Mouse (Mus musculus) CH12.LX (cell line): ENCODE data around the gene Gpm6b. TPM values are rescaled to one million over a fixed set of nuclear protein-coding genes. Genes with fewer than 3 reads are reported as not detected.

Experiments used
- DNase-seq: peaks from one replicate; pipeline ENCODE4 v3.0.0-alpha.2; 2013; ENCODE audit errors: extremely low read depth
- H3K27ac ChIP-seq: 2 replicates; pipeline ENCODE4 v1.5.1; 2012; ENCODE audit warnings: low read depth, mild to moderate bottlenecking, control low read depth, moderate library complexity; ENCODE audit not compliant: insufficient read depth
- H3K27me3 ChIP-seq: replicated peaks from 2 replicates; pipeline ENCODE3; 2012; ENCODE audit warnings: inconsistent platforms
- H3K36me3 ChIP-seq, 2 experiments: replicated peaks in 1 of 2; 2 replicates each; pipeline versions ENCODE3 to v1.6.1; 2012; ENCODE audit warnings: inconsistent platforms in 1 of 2, low read length in 1 of 2, mild to moderate bottlenecking in 1 of 2, mixed read lengths in 1 of 2, moderate library complexity in 1 of 2; ENCODE audit not compliant: control insufficient read depth in 1 of 2, insufficient read depth in 1 of 2
- H3K4me1 ChIP-seq, 2 experiments: 2 replicates each; pipeline ENCODE4 v1.6.1; 2012; ENCODE audit warnings: inconsistent platforms in 1 of 2, moderate library complexity in 1 of 2; ENCODE audit not compliant: insufficient read depth in 2 of 2, control insufficient read depth in 1 of 2
- H3K4me2 ChIP-seq: 2 replicates; pipeline ENCODE4 v1.6.1; 2012; ENCODE audit warnings: low read depth, mild to moderate bottlenecking, control low read depth; ENCODE audit not compliant: poor library complexity, insufficient read depth, severe bottlenecking
- H3K4me3 ChIP-seq, 3 experiments: fragments of 150-350 bp in 1 of 3; sonication (generic) in 1 of 3; replicated peaks in 1 of 3; 2 replicates each; pipeline versions ENCODE3 to v1.5.1; 2011 to 2012; ENCODE audit warnings: low read depth in 2 of 3, low read length in 2 of 3, mild to moderate bottlenecking in 2 of 3, moderate library complexity in 2 of 3, control low read depth in 1 of 3, improper control_type of control experiment in 1 of 3, inconsistent platforms in 1 of 3, mixed read lengths in 1 of 3; ENCODE audit not compliant: poor library complexity in 1 of 3
- H3K79me2 ChIP-seq: replicated peaks from 2 replicates; pipeline ENCODE4 v1.6.1; 2012; ENCODE audit warnings: mild to moderate bottlenecking, moderate library complexity; ENCODE audit not compliant: control insufficient read depth, poor library complexity, insufficient read depth, severe bottlenecking; ENCODE audit errors: extremely low read depth
- H3K9ac ChIP-seq: 2 replicates; pipeline ENCODE4 v1.6.1; 2012; ENCODE audit warnings: low read depth, mild to moderate bottlenecking, control low read depth, moderate library complexity; ENCODE audit not compliant: insufficient read depth
- H3K9me3 ChIP-seq: replicated peaks from 2 replicates; pipeline ENCODE3; 2012; ENCODE audit warnings: low read length, inconsistent platforms, mixed read lengths
- BHLHE40 ChIP-seq: IDR thresholded peaks from 2 replicates; pipeline ENCODE4 v1.6.1; 2011; ENCODE audit warnings: mild to moderate bottlenecking, low read depth, low read length, improper control_type of control experiment
- CHD1 ChIP-seq: IDR thresholded peaks from 2 replicates; pipeline ENCODE4 v1.6.1; 2012; ENCODE audit warnings: low read depth, low read length, improper control_type of control experiment, inconsistent platforms
- CTCF ChIP-seq, 2 experiments: IDR thresholded peaks in 1 of 2; conservative IDR thresholded peaks in 1 of 2; 2 replicates each; pipeline ENCODE4 v1.5.1; 2011 to 2012; ENCODE audit warnings: low read depth in 2 of 2, low read length in 2 of 2, improper control_type of control experiment in 1 of 2, inconsistent platforms in 1 of 2, mild to moderate bottlenecking in 1 of 2, moderate library complexity in 1 of 2
- E2F4 ChIP-seq: IDR thresholded peaks from 2 replicates; pipeline ENCODE4 v1.6.1; 2011; ENCODE audit warnings: low read depth, low read length, improper control_type of control experiment; ENCODE audit not compliant: insufficient replicate concordance
- EP300 ChIP-seq: IDR thresholded peaks from 2 replicates; pipeline ENCODE4 v1.6.1; 2011; ENCODE audit warnings: low read length, improper control_type of control experiment
- ETS1 ChIP-seq: conservative IDR thresholded peaks from 2 replicates; pipeline ENCODE4 v1.6.1; 2012; ENCODE audit warnings: low read depth, mild to moderate bottlenecking, inconsistent platforms, low read length, improper control_type of control experiment, moderate library complexity
- IRF4 ChIP-seq: IDR thresholded peaks from 2 replicates; pipeline ENCODE4 v1.6.1; 2014; ENCODE audit warnings: low read depth, mild to moderate bottlenecking, inconsistent platforms, low read length, improper control_type of control experiment
- JUN ChIP-seq: IDR thresholded peaks from 2 replicates; pipeline ENCODE4 v1.6.1; 2011; ENCODE audit warnings: low read depth, mild to moderate bottlenecking, low read length, improper control_type of control experiment, moderate library complexity; ENCODE audit not compliant: insufficient read depth
- JUND ChIP-seq: conservative IDR thresholded peaks from 2 replicates; pipeline ENCODE4 v1.6.1; 2011; ENCODE audit warnings: low read depth, low read length, improper control_type of control experiment
- KAT2A ChIP-seq: IDR thresholded peaks from 2 replicates; pipeline ENCODE4 v1.6.1; 2012; ENCODE audit warnings: low read length, improper control_type of control experiment, inconsistent platforms; ENCODE audit not compliant: insufficient replicate concordance
- MAFK ChIP-seq: IDR thresholded peaks from 2 replicates; pipeline ENCODE4 v1.6.1; 2011; ENCODE audit warnings: low read length, improper control_type of control experiment; ENCODE audit not compliant: insufficient replicate concordance
- MAZ ChIP-seq: IDR thresholded peaks from 2 replicates; pipeline ENCODE4 v1.6.1; 2012; ENCODE audit warnings: low read depth, mild to moderate bottlenecking, inconsistent platforms, low read length, improper control_type of control experiment, moderate library complexity
- MXI1 ChIP-seq: IDR thresholded peaks from 2 replicates; pipeline ENCODE4 v1.6.1; 2011; ENCODE audit warnings: mild to moderate bottlenecking, low read depth, low read length, improper control_type of control experiment
- NELFE ChIP-seq: IDR thresholded peaks from 2 replicates; pipeline ENCODE4 v1.6.1; 2011; ENCODE audit warnings: low read depth, low read length, improper control_type of control experiment
- POLR2AphosphoS2 ChIP-seq: IDR thresholded peaks from 2 replicates; pipeline ENCODE4 v1.6.1; 2011; ENCODE audit warnings: low read depth, low read length, improper control_type of control experiment
- SIN3A ChIP-seq: IDR thresholded peaks from 2 replicates; pipeline ENCODE4 v1.6.1; 2012; ENCODE audit warnings: low read length, improper control_type of control experiment, inconsistent platforms
- SMC3 ChIP-seq: IDR thresholded peaks from 2 replicates; pipeline ENCODE4 v1.6.1; 2011; ENCODE audit warnings: low read depth, low read length, improper control_type of control experiment
- TCF12 ChIP-seq: IDR thresholded peaks from 2 replicates; pipeline ENCODE4 v1.6.1; 2014; ENCODE audit warnings: low read depth, mild to moderate bottlenecking, inconsistent platforms, low read length, improper control_type of control experiment
- USF1 ChIP-seq: IDR thresholded peaks from 2 replicates; pipeline ENCODE4 v1.6.1; 2014; ENCODE audit warnings: low read depth, mild to moderate bottlenecking, inconsistent platforms, low read length, improper control_type of control experiment
- USF2 ChIP-seq: conservative IDR thresholded peaks from 2 replicates; pipeline ENCODE4 v1.6.1; 2011; ENCODE audit warnings: low read depth, low read length, improper control_type of control experiment
- ZC3H11A ChIP-seq: IDR thresholded peaks from 2 replicates; pipeline ENCODE4 v1.6.1; 2012; ENCODE audit warnings: low read depth, mild to moderate bottlenecking, inconsistent platforms, low read length, improper control_type of control experiment
- ZMIZ1 ChIP-seq: IDR thresholded peaks from 2 replicates; pipeline ENCODE4 v1.6.1; 2012; ENCODE audit warnings: low read depth, mild to moderate bottlenecking, inconsistent platforms, low read length, improper control_type of control experiment
- dilution Hi-C: fragments of 300-500 bp; cut with MboI; formaldehyde crosslinking; loops from 2 replicates; pipeline ENCODE4 v1.14.3; 2020; ENCODE audit warnings: low sequenced_read_pairs; ENCODE audit not compliant: extremely low pct_unique_long_range_greater_than_20kb, extremely low pct_ligation_motif_present
- in situ Hi-C: fragments of 300-500 bp; cut with MboI; formaldehyde crosslinking; loops from 3 replicates; pipeline ENCODE4 v1.14.3; 2019; ENCODE audit warnings: low sequenced_read_pairs, low pct_ligation_motif_present, low pct_unique_long_range_greater_than_20kb, mixed read lengths
- polyA plus RNA-seq: library from polyadenylated mRNA; unstranded; fragments of >175 nt; gene quantifications from 2 replicates; pipeline ENCODE4 v1.2.1, GENCODE M21; 2012; ENCODE audit warnings: low read depth; ENCODE audit not compliant: insufficient read length
- total RNA-seq, 2 experiments: library from RNA; depleted of rRNA; stranded (reverse); fragments of 300-350 nt in 1 of 2; fragments of >200 nt in 1 of 2; gene quantifications; 2 replicates each; pipeline ENCODE4 v1.2.3; 2012 to 2014

Gene Gpm6b
- total and polyA plus RNA-seq, 3 experiments: 0.64 to 1.9 (median 1.8) TPM

- Histone ChIP-seq H3K27ac (no peak overlapping the region), H3K27me3 (no peaks in the 10 kb centered on the region), H3K4me3 (no peak overlapping the region), H3K9ac (no peak overlapping the region), H3K79me2 (no peaks in the 10 kb centered on the region), H3K4me1 (no peaks in the 10 kb centered on the region), H3K4me2 (no peak overlapping the region), H3K9me3 (no peaks in the 10 kb centered on the region), H3K36me3 (no peaks in the 10 kb centered on the region)
- no peak for DNase-seq
- dilution Hi-C loops: no loop called here
- in situ Hi-C loops: loop anchor here (10.0 kb wide), 1 partner anchor 179 kb away; the partner anchor contains the start of gene Gemin8
- TF ChIP-seq MAZ (no peak), CHD1 (no peak), IRF4 (no peak), USF1 (no peak), JUN (no peak)
Measured at GRCm38 (mm10) chrX:166353412-166353811, 114.7 kb downstream of the Gpm6b start.

- Histone ChIP-seq H3K27me3 (no peaks in the 10 kb centered on the region), H3K4me3 (no peak overlapping the region), H3K27ac (no peak overlapping the region), H3K36me3 (no peaks in the 10 kb centered on the region), H3K79me2 (no peaks in the 10 kb centered on the region), H3K4me2 (no peak overlapping the region), H3K4me1 (no peaks in the 10 kb centered on the region), H3K9ac (no peak overlapping the region), H3K9me3 (no peaks in the 10 kb centered on the region)
- TF ChIP-seq JUND: no peak
- TF ChIP-seq KAT2A: no peak
- no peak for TF ChIP-seq E2F4
- TF ChIP-seq POLR2AphosphoS2: no peak
- no peak for TF ChIP-seq MAFK
- no peak for TF ChIP-seq MXI1
- TF ChIP-seq NELFE: no peak
- TF ChIP-seq EP300: no peak
- no peak for TF ChIP-seq SIN3A
- TF ChIP-seq SMC3: no peak
- TF ChIP-seq CTCF (conservative IDR thresholded peaks at IDR 0.05 in 1 of 2, IDR thresholded peaks at IDR 0.05 in 1 of 2; ENCODE audit: low read depth in 2 of 2, low read length in 2 of 2): no peak
- TF ChIP-seq MAZ: no peak
- no peak for TF ChIP-seq TCF12
- TF ChIP-seq ETS1: no peak
- no peak for TF ChIP-seq USF2
- no peak for TF ChIP-seq ZMIZ1
- TF ChIP-seq BHLHE40: no peak
- no peak for TF ChIP-seq ZC3H11A
- no peak for TF ChIP-seq CHD1
- in situ Hi-C loops: loop anchor here (10.0 kb wide), 1 partner anchor 180 kb away; the partner anchor contains the start of gene Gemin8
- dilution Hi-C loops: no loop called here
- DNase-seq: no peak
Measured at GRCm38 (mm10) chrX:166354913-166355312, 116.2 kb downstream of the Gpm6b start.
